Mouse (Mus musculus): ENCODE results near the gene Enpp1.

Enpp1 gene

DNA sequence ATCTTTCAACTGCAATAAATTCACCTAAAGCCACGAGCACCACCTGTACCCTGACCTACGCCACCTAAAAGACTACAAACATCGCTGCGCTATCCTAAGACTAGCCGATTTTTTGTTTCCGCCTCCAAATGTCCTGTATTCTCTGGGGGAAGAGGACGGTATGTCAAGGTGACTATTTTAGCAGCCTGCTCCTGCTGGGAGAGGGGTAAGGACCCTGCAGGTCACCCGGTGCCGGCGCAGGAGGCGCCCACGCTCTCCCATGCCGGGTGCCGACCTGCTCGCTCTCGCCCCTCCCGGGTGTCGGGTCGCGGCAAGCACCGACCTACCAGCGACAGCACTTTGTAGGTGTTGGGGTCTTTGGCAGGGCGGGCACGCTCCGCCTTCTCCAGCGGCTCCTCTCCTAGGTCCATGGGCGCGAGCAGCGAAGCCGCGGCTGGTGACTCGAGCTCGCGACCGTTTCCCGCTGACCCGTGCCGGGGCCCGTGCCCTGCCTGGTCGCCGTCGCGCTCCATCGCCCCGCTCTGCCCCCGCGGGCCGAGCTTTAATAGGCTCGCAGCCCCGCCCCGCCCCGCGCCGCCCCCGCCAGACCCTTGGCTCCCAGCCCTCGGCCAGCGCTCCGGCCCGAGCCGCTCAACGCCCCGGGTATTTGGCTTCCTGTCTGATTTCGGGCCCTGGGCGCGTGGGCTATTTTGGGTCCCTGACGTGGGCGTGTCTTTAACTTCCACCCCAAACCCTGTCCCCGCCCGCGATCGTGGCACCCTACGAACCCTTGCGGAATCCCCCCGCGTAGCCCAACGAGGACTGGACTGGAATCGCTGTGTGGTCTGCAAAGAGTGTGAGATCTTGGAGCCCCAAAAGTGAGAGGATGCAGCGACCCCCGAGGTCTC lies at the start of gene Enpp1:
TSS of gene Enpp1 (minus strand) at position 680 of the 887 bp plus-strand sequence.
- peak; percentile 68 for DNase-seq (ENCODE audit: extremely low spot score)

DNA sequence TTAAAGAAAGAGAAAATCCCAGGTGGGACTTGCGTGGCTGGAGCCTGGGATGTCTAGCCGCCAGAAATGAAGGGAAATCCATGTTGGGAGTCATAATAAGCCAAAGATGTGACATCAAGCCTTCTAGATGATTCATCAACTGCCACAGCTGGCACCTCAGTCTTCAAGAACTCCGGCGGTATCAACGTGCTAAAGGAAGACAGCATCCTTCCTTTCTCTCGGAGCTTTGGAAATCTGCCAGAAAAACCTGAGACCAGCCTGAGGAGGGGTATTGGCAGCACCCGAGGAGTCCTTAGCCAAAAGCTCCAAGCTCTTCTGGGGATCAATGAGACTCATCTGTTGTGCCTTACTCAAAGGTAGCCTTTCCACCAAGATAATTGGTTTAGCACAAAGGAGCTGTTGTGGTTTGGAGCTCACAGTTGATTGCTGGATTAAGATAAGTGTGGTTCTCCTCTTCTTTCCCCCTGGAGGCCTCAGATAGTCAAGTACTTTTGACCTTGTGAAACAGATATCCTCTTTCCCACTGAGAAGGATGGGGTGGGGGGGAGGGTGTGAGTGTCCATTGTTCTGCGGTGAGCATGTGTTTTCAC lies 46.5 kb upstream of the Enpp1 start:
- DNase-seq (ENCODE audit: extremely low spot score) = no peak

DNA sequence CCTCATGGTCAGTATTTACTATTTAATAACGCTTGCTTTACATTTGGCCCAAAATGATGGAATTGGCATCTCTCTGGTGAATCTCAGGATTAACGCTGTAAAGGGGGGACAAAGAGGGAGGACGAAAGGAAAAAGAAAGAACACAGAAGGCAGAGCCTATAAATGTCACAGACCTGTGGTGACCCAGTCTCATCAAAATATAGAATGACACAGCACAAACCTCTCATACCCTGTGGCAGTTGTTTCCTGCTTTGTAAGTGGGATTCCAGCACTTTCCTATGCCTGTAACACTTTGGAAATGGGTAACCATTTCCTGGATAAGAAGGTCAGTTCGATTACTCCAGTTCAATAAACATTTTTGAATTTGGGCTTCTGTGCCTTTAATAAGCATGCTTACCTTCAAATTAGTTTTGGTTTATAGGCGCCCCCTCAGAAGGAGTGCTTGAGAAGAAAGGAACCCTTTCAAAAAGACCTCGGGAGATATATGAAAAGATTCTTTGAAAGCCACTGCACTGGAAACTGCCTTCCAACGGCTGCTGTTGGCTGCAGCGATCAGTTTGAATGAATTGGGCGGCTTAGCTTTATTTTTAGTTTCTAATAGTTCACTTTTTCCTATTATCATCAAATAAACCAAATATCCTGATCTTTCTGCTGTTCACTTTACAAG lies 43.0 kb upstream of the Enpp1 start:
- no peak for DNase-seq (ENCODE audit: extremely low spot score)

DNA sequence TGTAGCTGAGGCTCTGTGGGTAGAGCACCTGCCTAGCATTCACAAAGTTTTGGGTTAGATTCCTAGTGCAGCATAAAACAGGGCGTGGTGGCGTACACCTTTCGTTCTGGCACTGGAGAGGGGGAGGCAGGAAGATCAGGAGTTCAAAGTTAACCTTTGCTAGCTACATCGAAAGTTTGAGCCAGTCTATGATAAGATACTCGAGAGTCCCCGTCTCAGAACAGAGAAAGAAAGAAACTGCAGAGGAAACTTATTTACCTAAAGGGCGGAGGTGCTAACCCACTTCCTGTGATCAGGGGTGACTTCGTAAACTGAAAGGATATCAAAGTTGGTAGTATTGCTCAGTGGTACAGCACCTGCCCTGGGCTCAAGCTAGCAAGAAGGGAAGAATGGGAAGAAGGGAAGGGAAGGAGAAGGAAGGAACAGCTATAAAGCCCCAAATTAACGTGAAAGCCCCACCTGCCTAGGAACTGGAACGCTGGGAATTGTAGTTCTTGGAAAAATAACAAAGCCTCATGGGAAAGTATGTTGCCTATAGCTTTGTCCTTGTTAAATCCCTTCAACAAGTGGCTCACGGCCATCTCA lies 42.4 kb upstream of the Enpp1 start:
- DNase-seq (ENCODE audit: extremely low spot score) = no peak

DNA sequence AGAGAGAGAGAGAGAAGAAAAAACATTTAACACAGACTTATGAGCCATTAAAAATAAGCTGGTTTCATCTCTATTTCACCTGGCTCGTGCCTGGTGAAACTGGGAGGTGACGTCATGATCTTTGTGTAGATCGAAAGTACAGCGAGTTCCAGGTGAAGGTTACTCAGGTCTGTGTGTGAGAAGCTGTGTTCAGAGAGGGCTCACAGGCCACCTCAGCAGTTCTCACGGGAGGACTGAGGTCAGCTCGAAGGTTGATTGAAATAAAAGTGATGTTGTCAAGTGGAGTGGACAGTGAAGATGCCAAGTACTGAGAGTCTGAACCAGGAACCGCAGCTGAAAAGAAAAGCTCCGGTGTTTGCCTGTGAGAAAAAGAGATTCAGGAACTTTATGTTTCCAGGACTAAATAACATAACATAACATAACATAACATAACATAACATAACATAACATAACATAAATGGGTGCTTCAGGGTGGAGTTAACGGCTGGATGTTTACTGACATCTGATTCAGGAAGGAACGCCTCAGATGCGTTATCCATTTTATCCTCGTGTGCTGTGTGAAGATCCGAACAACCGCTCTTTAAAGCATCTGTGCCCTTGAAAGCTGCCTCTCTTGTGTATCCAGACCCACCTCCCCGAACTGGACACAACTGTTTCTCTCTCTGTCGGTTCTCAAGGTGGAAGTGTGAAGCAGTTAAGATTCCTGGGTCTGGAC lies 41.7 kb upstream of the Enpp1 start:
- no peak for DNase-seq (ENCODE audit: extremely low spot score)

DNA sequence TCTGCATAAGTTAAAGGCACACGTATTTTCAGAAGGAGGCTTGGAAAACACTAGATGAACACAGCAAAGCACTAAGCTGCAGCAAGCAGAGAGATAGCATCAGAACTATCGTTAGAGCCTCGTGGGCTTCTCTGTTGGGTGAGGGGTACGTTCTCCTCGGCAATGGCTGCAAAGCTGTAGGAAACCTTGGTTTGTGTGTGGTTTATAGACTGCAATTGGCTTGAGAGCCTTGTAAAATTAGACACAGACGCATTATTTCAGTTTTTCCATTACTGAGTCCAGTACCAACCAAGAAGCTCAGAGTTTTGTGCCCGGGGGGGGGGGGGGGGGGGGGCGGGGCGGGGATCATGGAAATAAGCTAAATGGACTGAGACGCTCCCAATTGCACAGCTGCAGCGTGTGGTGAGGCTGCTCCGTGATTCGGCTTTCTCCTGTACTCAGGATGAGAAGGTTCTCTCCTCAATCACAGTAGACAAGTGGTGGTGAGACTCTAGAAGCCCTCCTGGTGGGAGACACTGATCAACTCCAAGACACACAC lies 31.1 kb upstream of the Enpp1 start:
- DNase-seq (ENCODE audit: extremely low spot score) = no peak

DNA sequence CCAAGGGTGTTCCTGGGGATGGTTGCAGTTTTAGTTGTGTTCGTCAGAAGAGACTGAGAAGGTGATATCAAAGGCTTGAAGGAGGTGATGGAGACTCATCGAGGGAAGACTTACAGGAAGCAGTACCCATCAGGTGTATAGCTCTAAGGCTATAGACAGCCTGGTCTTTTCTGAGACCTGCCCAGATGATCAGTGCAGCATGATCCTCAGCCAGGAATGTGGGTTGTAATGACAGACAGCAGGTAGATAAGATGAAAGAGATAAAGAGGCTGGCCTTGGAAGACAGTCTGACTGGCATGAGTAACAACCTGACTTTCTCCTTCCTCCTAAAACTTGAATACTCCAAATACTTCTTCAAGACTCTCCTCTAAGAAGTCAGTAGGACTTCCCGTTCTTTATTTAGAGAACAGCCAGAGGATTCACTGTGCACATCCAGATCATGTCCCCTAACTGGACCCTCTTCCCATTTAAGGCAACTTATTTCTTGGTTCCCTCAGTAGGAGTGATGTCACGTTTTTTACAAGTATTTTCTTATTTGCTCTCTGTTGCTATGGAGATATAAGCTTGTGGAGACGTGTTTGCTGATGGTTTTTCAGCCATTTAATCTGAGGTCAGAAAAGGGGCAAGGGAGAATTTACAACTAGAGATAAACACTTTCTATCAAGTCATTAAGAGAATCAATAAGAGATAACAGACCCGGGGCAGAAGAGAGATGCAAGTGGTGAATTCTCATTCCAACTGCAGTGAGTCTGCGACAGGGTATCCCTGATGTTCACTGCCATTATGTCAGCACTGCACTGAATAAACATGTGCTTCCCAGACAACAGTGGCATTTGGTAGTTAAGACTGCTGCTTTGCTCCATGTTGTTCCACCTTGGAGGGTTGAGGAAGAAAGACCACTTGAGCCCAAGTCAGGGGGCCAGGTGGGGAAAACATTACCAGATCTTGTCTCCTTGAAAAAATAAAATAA lies 29.6 kb upstream of the Enpp1 start:
- no peak for DNase-seq (ENCODE audit: extremely low spot score)

- DNase-seq (ENCODE audit: extremely low spot score) = no peak
Observed at GRCm38 (mm10) chr10:24739171-24739570, 27.2 kb upstream of the Enpp1 start.

DNA sequence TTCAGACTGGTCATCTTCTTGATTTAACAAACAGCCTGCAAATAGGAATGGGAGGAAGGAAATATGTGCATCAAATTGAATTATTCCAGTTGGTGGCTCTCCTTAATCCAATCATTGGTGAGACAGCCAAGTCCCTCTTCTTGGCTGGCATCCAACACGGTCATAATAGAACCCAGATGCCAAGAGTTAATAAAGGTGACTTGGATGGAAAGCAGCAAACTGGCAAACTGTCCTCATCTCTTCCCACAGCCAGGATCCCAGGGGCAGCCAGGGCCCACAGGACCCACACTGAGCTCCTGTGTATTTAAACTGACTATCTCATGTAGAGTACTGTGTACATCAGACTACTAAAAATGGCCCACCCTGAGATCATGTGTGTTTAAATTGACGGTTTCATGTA lies 26.5 kb upstream of the Enpp1 start:
- DNase-seq (ENCODE audit: extremely low spot score) = no peak

GRCm38 (mm10) chr10:24735027-24735777 lies 23.2 kb upstream of the Enpp1 start:
- DNase-seq (ENCODE audit: extremely low spot score) = no peak

GRCm38 (mm10) chr10:24727478-24727877 lies 15.5 kb upstream of the Enpp1 start:
- no peak for DNase-seq (ENCODE audit: extremely low spot score)

- DNase-seq (ENCODE audit: extremely low spot score) = no peak
Observed at GRCm38 (mm10) chr10:24725197-24725596, 13.2 kb upstream of the Enpp1 start.

GRCm38 (mm10) chr10:24721841-24722240 lies 9.9 kb upstream of the Enpp1 start:
- DNase-seq (ENCODE audit: extremely low spot score) = no peak

DNA sequence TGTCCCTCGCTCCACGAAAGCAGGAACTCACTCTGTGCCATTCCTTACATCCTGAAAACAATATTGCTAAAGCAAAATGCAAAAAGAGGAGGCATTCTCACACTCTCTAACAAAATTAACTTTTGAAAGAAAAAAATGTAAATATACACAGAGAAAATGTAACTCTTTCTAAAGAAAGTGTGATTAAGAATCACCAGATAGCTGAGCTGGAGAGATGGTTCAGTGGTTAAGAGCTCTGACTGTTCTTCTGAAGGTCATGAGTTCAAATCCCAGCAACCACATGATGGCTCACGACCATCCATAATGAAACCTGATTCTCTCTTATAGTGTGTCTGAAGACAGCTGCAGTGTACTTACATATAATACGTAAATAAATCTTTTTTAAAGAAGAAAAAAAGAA lies 7.4 kb upstream of the Enpp1 start:
- DNase-seq (ENCODE audit: extremely low spot score) = no peak

DNA sequence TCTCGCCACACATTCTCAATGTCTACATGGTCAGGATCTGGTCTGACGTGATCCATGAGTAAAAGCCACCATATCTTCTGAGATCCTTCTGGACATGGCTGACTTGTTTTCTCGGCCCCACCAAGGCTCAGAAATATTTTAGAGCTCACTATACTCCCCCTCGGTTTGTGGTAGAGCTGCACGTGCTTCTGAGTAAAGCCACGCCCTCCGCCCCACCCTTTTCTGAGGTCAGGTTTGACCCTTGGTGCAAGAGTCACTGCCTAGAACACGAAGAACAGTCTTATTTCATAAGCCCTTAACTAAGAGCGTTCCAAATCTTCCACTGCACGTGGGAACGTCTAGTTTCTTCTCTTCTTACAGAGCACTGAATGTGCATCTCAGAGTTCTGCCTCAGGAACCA lies 6.8 kb upstream of the Enpp1 start:
- DNase-seq (ENCODE audit: extremely low spot score) = no peak

- DNase-seq (ENCODE audit: extremely low spot score) = no peak
Observed at GRCm38 (mm10) chr10:24718058-24718457, 6.1 kb upstream of the Enpp1 start.

- DNase-seq (ENCODE audit: extremely low spot score) = no peak
Observed at GRCm38 (mm10) chr10:24716232-24716631, 4.3 kb upstream of the Enpp1 start.

- DNase-seq (ENCODE audit: extremely low spot score) = no peak
Observed at GRCm38 (mm10) chr10:24712901-24713300, 942 bp upstream of the Enpp1 start.

DNA sequence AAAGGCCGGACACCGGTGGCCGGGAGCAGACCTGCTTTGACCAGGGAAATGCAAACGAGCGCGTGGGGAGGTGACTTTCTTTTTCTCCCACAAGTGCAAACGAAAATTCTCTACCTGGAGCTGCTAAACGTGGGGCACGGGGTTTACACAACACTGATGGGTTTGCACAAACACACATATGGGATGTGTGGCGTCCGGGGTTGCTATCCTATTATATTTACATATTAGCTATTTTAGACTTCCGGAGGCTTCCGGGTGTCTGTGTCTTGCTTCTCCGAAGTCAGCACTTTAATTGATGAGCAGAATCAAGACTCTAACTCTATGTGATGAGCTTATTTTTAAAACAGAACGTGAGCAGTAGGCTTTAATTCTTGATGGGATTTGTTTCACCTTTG lies 405 bp upstream of the Enpp1 start:
- DNase-seq (ENCODE audit: extremely low spot score) = no peak

GRCm38 (mm10) chr10:24711071-24711470 lies 888 bp downstream of the Enpp1 start:
- DNase-seq (ENCODE audit: extremely low spot score) = no peak
